Mouse (Mus musculus) spleen, adult 2 months (tissue): ENCODE data around the gene Sema3a. TPM values are rescaled to one million over a fixed set of nuclear protein-coding genes. Genes with fewer than 3 reads are reported as not detected.

Experiments used
- DNase-seq, 2 experiments: peaks; one replicate each; pipeline versions ENCODE4 v3.0.0 to v3.0.0-alpha.2; 2012 to 2021; ENCODE audit warnings: low spot score in 2 of 2, low read depth in 1 of 2
- H3K27ac ChIP-seq: fragments of 200-500 bp; 2 replicates; pipeline ENCODE4 v1.5.1; 2012; ENCODE audit warnings: low read length, inconsistent platforms; ENCODE audit not compliant: insufficient read depth
- H3K27me3 ChIP-seq: fragments of 200-500 bp; 2 replicates; pipeline ENCODE4 v1.6.1; 2012; ENCODE audit warnings: mild to moderate bottlenecking, moderate library complexity, low read length, inconsistent platforms; ENCODE audit not compliant: control insufficient read depth, insufficient read depth
- H3K36me3 ChIP-seq: fragments of 200-500 bp; 2 replicates; pipeline ENCODE4 v1.6.1; 2012; ENCODE audit warnings: mild to moderate bottlenecking, low read length, inconsistent platforms; ENCODE audit not compliant: control insufficient read depth, insufficient read depth
- H3K4me1 ChIP-seq: fragments of 200-500 bp; 2 replicates; pipeline ENCODE4 v1.6.1; 2011; ENCODE audit warnings: inconsistent platforms; ENCODE audit not compliant: control insufficient read depth, insufficient read depth, insufficient read length
- H3K4me3 ChIP-seq: fragments of 200-500 bp; 2 replicates; pipeline ENCODE4 v1.5.1; 2011; ENCODE audit warnings: mild to moderate bottlenecking, inconsistent platforms; ENCODE audit not compliant: insufficient read depth, insufficient read length; ENCODE audit errors: extremely low read depth
- CTCF ChIP-seq: fragments of 200-500 bp; IDR thresholded peaks from 2 replicates; pipeline ENCODE4 v1.5.1; 2011; ENCODE audit warnings: mild to moderate bottlenecking, inconsistent platforms; ENCODE audit not compliant: insufficient read depth, insufficient read length, insufficient replicate concordance; ENCODE audit errors: extremely low read depth
- POLR2A ChIP-seq: fragments of 200-500 bp; IDR thresholded peaks from 2 replicates; pipeline ENCODE4 v1.6.1; 2011; ENCODE audit warnings: low read depth, low read length, inconsistent platforms
- WGBS: fragments of 180-500 bp; shearing (Covaris S2); methylation state at CpG from one replicate; pipeline ENCODE4 v1.1.7; 2018; 5-methylcytosine and 5-hydroxymethylcytosine counted together
- polyA plus RNA-seq: library from polyadenylated mRNA; depleted of rRNA; stranded (reverse); fragments of >200 nt; gene quantifications from 2 replicates; pipeline ENCODE4 v1.2.3, GENCODE M21; 2012

Sema3a gene
- polyA plus RNA-seq, 1 experiment, result 2.4 TPM

DNA sequence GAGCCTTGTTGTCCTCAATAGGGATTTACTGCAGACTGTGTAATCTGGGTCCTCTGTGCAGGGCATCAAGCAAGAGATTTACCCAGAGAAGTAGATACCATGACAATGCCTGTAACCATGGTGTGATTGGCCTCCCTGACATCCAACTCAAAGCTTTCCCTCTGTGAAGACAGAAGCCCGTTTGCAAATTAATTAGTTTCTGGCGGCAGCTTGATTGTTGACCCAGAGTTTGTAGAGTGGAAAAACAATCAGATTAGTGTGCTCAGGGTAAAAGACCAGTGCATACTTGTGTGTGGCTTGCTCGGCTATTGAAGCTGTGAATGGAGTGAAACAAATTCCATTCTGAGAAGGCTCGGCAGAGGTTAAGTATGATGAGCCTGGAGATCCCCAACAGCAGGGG is 404.0 kb downstream of the Sema3a start:
- 79% methylated on average over 4 of the region's 4 CpGs for WGBS
- TF ChIP-seq CTCF (no peak), POLR2A (no peak)
- H3K36me3 ChIP-seq, result no peaks in the 10 kb centered on the region
- no peak for DNase-seq
- no peaks in the 10 kb centered on the region for H3K4me1 ChIP-seq
- no peaks in the 10 kb centered on the region for H3K27me3 ChIP-seq
- H3K27ac ChIP-seq, result no peak overlapping the region
- H3K4me3 ChIP-seq, result no peak overlapping the region

DNA sequence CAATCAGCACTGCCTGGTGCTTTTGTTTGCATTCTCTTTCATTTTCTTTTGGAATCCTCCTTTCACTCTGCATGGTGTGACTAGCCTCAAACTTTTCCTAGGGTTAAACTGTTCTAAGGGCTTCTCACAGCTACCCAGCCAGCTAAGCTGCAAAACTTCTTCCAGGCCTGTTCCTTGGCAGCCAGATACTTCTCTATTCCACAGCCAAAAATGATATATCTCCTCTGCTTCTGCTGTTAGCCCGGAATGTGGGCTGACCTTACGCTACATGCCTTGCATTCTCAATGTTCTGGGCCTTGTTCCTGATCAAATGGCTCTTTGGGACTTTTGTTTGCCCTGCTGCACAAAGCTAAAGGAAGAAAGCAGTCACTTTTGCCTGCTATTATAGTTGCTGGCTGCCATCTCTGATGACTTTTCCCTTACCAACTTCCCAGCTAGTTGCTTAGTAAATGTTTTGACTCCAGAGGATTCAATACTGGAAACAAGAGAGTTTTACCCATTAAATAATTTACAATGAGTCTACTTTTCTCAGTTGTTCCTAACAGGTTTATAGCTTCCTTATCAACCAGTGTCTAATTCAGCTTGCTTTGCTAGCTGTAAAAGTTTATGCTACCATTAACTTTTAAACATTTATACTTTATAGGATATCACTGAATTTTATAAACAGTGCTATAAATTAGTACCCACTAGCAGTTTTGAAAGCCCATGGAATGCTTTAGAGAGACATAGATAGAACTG is 422.4 kb downstream of the Sema3a start:
- DNase-seq, result no peak
- no peak for TF ChIP-seq POLR2A
- TF ChIP-seq CTCF, result no peak
- no peak overlapping the region for H3K27ac ChIP-seq
- 63% methylated on average over 2 of the region's 2 CpGs for WGBS
- no peaks in the 10 kb centered on the region for H3K36me3 ChIP-seq
- no peaks in the 10 kb centered on the region for H3K27me3 ChIP-seq
- no peak overlapping the region for H3K4me3 ChIP-seq
- no peaks in the 10 kb centered on the region for H3K4me1 ChIP-seq

DNA sequence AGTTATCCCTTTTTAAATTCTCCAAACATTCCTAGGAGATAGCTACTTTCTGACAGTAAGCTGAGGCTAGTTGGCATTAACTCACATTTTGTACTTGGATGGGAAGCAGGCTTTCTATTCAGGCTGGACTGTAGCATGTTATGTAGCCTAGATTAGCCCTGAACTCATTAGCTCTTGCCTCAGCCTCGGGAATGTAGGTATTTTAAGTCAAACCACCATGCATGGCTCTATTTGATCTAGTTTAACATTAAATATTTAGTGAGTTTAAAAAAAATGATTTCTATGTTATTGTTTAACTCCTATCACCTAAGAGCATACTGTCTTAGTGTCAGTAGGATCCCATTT is 423.0 kb downstream of the Sema3a start:
- TF ChIP-seq POLR2A (no peak), CTCF (no peak)
- 71% methylated on average over 1 of the region's 1 CpGs for WGBS

DNA sequence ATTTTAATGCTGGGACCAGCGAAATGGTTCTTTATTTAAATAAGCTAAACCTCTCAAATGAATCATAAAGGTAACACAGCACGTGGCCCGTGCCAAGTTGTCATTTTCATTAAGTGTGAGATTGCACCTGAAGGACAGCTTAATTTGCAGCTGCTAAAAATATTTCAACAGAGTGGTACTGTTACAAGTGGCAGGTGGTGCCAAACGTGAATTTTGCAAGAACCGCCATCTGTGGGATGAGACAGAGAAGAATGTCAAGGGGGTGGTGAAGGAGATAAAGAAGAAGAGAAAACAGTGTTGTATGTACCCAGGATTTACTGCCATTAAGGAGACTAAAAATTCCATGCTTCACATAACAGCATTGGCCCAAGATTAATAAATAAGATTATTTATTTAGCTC is 423.9 kb downstream of the Sema3a start:
- H3K27ac ChIP-seq, result no peak overlapping the region
- TF ChIP-seq POLR2A (no peak), CTCF (no peak)
- no peaks in the 10 kb centered on the region for H3K36me3 ChIP-seq
- 84% methylated on average over 5 of the region's 5 CpGs for WGBS
- H3K4me1 ChIP-seq, result no peaks in the 10 kb centered on the region
- no peak overlapping the region for H3K4me3 ChIP-seq
- H3K27me3 ChIP-seq, result no peaks in the 10 kb centered on the region
- no peak for DNase-seq

More for the DNA sequence above, 423.0 kb downstream of the Sema3a start:
- DNase-seq, result no peak
- H3K4me1 ChIP-seq, result no peaks in the 10 kb centered on the region
- no peak overlapping the region for H3K4me3 ChIP-seq
- no peak overlapping the region for H3K27ac ChIP-seq
- H3K27me3 ChIP-seq, result no peaks in the 10 kb centered on the region
- no peaks in the 10 kb centered on the region for H3K36me3 ChIP-seq

DNA sequence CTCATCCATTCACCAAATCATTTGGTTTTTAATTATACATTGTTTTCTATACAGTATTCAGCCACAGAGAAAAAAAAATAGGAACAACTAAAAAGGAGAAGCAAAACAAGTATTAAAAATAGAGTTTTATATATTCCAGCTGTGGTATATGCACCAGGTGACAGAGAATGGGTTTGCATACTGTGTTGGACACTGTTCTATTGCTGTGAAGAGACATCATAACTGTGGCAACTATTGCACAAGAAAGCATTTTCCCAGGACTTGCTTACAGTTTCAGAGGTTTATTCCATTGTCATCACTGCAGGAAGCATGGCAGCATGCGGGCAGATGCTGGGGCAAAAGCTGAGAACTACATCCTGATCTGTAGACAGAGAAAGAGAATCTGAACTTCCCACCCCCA is 425.7 kb downstream of the Sema3a start:
- no peak overlapping the region for H3K27ac ChIP-seq
- H3K4me3 ChIP-seq, result no peak overlapping the region
- WGBS, result 89% methylated on average over 1 of the region's 1 CpGs
- no peaks in the 10 kb centered on the region for H3K27me3 ChIP-seq
- no peaks in the 10 kb centered on the region for H3K36me3 ChIP-seq
- TF ChIP-seq CTCF (no peak), POLR2A (no peak)
- no peaks in the 10 kb centered on the region for H3K4me1 ChIP-seq
- no peak for DNase-seq

DNA sequence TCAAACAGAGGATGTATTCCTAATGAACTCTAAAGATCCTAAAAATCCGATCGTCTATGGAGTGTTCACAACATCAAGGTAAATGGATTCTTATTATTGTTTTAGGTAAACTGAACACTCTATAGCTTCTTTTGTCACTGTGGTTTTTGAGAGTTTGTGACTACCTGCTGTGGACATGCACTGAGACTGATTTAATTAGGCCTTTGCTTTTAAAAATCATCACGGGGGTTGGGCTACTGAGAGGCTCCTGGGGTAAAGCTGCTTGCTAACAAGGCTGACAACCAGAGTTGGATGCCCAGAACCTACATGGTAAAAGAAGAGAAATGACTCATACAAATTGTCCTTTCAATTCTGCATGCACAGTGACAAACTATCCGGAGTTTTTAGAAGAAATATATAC is 432.0 kb downstream of the Sema3a start:
- Histone ChIP-seq H3K4me1 (no peaks in the 10 kb centered on the region), H3K27me3 (no peaks in the 10 kb centered on the region), H3K27ac (no peak overlapping the region), H3K4me3 (no peak overlapping the region), H3K36me3 (no peaks in the 10 kb centered on the region)
- DNase-seq, result no peak
- WGBS, result 87% methylated on average over 4 of the region's 4 CpGs
- TF ChIP-seq CTCF, result no peak

DNA sequence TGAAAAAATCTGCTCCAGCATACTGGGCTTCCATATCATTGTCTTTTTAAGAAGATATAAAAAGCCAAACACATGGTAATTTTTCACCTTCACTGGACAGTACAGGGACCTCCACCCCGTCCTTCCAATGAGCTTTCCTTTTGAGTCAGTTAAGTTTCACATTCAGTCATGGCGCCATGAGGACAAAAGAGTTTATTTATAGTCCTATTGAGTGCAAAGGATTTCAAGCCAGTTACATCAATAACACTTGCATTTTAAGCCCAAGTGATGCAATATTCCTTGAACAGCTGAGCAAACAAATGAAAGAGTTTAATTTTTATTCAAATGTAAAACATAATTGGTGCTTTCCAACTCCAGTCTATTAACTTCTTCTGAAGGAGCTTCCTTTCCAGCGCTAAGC is 448.7 kb downstream of the Sema3a start:
- no peaks in the 10 kb centered on the region for H3K27me3 ChIP-seq
- TF ChIP-seq CTCF (no peak), POLR2A (no peak)
- H3K27ac ChIP-seq, result no peak overlapping the region
- 83% methylated on average over 3 of the region's 3 CpGs for WGBS
- no peaks in the 10 kb centered on the region for H3K4me1 ChIP-seq
- H3K36me3 ChIP-seq, result no peaks in the 10 kb centered on the region
- H3K4me3 ChIP-seq, result no peak overlapping the region
- DNase-seq, result no peak

DNA sequence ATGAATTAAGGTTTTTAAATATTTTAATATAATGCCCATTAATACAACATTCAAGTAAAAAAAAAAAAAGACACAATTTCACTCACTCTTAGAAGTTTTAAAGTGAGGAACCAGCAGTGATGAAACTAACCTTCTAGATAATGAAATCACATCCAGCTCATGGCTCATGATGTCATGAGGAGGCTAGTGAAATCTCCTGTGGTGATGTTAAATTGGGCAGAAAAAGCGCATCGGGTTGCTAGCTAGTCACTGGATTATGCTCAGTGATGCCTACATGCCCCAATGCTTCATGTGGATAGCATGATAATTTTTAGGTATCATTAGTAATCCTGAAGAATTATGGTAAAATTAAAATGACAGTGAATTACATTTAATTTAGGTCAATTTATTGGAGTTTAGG is 453.9 kb downstream of the Sema3a start:
- 91% methylated on average over 2 of the region's 2 CpGs for WGBS
- no peaks in the 10 kb centered on the region for H3K36me3 ChIP-seq
- no peaks in the 10 kb centered on the region for H3K27me3 ChIP-seq
- H3K4me3 ChIP-seq, result no peak overlapping the region
- H3K27ac ChIP-seq, result no peak overlapping the region
- TF ChIP-seq CTCF, result no peak
- DNase-seq, result no peak
- H3K4me1 ChIP-seq, result no peaks in the 10 kb centered on the region
